Mouse (Mus musculus) CH12.LX (cell line): Measurements from ENCODE around the gene Col17a1. TPM values are rescaled to one million over a fixed set of nuclear protein-coding genes. Genes with fewer than 3 reads are reported as not detected.

Source experiments
- DNase-seq: peaks from one replicate; pipeline ENCODE4 v3.0.0-alpha.2; 2013; ENCODE audit errors: extremely low read depth
- H3K27ac ChIP-seq: 2 replicates; pipeline ENCODE4 v1.5.1; 2012; ENCODE audit warnings: low read depth, mild to moderate bottlenecking, control low read depth, moderate library complexity; ENCODE audit not compliant: insufficient read depth
- H3K27me3 ChIP-seq: replicated peaks from 2 replicates; pipeline ENCODE3; 2012; ENCODE audit warnings: inconsistent platforms
- H3K36me3 ChIP-seq, 2 experiments: replicated peaks in 1 of 2; 2 replicates each; pipeline versions ENCODE3 to v1.6.1; 2012; ENCODE audit warnings: inconsistent platforms in 1 of 2, low read length in 1 of 2, mild to moderate bottlenecking in 1 of 2, mixed read lengths in 1 of 2, moderate library complexity in 1 of 2; ENCODE audit not compliant: control insufficient read depth in 1 of 2, insufficient read depth in 1 of 2
- H3K4me1 ChIP-seq, 2 experiments: 2 replicates each; pipeline ENCODE4 v1.6.1; 2012; ENCODE audit warnings: inconsistent platforms in 1 of 2, moderate library complexity in 1 of 2; ENCODE audit not compliant: insufficient read depth in 2 of 2, control insufficient read depth in 1 of 2
- H3K4me2 ChIP-seq: 2 replicates; pipeline ENCODE4 v1.6.1; 2012; ENCODE audit warnings: low read depth, mild to moderate bottlenecking, control low read depth; ENCODE audit not compliant: poor library complexity, insufficient read depth, severe bottlenecking
- H3K4me3 ChIP-seq, 3 experiments: fragments of 150-350 bp in 1 of 3; sonication (generic) in 1 of 3; replicated peaks in 1 of 3; 2 replicates each; pipeline versions ENCODE3 to v1.5.1; 2011 to 2012; ENCODE audit warnings: low read depth in 2 of 3, low read length in 2 of 3, mild to moderate bottlenecking in 2 of 3, moderate library complexity in 2 of 3, control low read depth in 1 of 3, improper control_type of control experiment in 1 of 3, inconsistent platforms in 1 of 3, mixed read lengths in 1 of 3; ENCODE audit not compliant: poor library complexity in 1 of 3
- H3K79me2 ChIP-seq: replicated peaks from 2 replicates; pipeline ENCODE4 v1.6.1; 2012; ENCODE audit warnings: mild to moderate bottlenecking, moderate library complexity; ENCODE audit not compliant: control insufficient read depth, poor library complexity, insufficient read depth, severe bottlenecking; ENCODE audit errors: extremely low read depth
- H3K9ac ChIP-seq: 2 replicates; pipeline ENCODE4 v1.6.1; 2012; ENCODE audit warnings: low read depth, mild to moderate bottlenecking, control low read depth, moderate library complexity; ENCODE audit not compliant: insufficient read depth
- H3K9me3 ChIP-seq: replicated peaks from 2 replicates; pipeline ENCODE3; 2012; ENCODE audit warnings: low read length, inconsistent platforms, mixed read lengths
- CHD2 ChIP-seq: IDR thresholded peaks from 2 replicates; pipeline ENCODE4 v1.6.1; 2011; ENCODE audit warnings: low read length, improper control_type of control experiment
- CTCF ChIP-seq, 2 experiments: IDR thresholded peaks in 1 of 2; conservative IDR thresholded peaks in 1 of 2; 2 replicates each; pipeline ENCODE4 v1.5.1; 2011 to 2012; ENCODE audit warnings: low read depth in 2 of 2, low read length in 2 of 2, improper control_type of control experiment in 1 of 2, inconsistent platforms in 1 of 2, mild to moderate bottlenecking in 1 of 2, moderate library complexity in 1 of 2
- E2F4 ChIP-seq: IDR thresholded peaks from 2 replicates; pipeline ENCODE4 v1.6.1; 2011; ENCODE audit warnings: low read depth, low read length, improper control_type of control experiment; ENCODE audit not compliant: insufficient replicate concordance
- EP300 ChIP-seq: IDR thresholded peaks from 2 replicates; pipeline ENCODE4 v1.6.1; 2011; ENCODE audit warnings: low read length, improper control_type of control experiment
- GABPA ChIP-seq: IDR thresholded peaks from 2 replicates; pipeline ENCODE4 v1.6.1; 2012; ENCODE audit warnings: low read depth, low read length, improper control_type of control experiment, inconsistent platforms; ENCODE audit not compliant: insufficient replicate concordance
- HCFC1 ChIP-seq: IDR thresholded peaks from 2 replicates; pipeline ENCODE4 v1.6.1; 2012; ENCODE audit warnings: low read depth, mild to moderate bottlenecking, inconsistent platforms, low read length, improper control_type of control experiment
- JUND ChIP-seq: conservative IDR thresholded peaks from 2 replicates; pipeline ENCODE4 v1.6.1; 2011; ENCODE audit warnings: low read depth, low read length, improper control_type of control experiment
- MAFK ChIP-seq: IDR thresholded peaks from 2 replicates; pipeline ENCODE4 v1.6.1; 2011; ENCODE audit warnings: low read length, improper control_type of control experiment; ENCODE audit not compliant: insufficient replicate concordance
- MAX ChIP-seq: IDR thresholded peaks from 2 replicates; pipeline ENCODE4 v1.6.1; 2011; ENCODE audit warnings: low read length, improper control_type of control experiment
- MYC ChIP-seq: IDR thresholded peaks from 2 replicates; pipeline ENCODE4 v1.6.1; 2011; ENCODE audit warnings: low read depth, mild to moderate bottlenecking, improper control_type of control experiment, low read length
- NELFE ChIP-seq: IDR thresholded peaks from 2 replicates; pipeline ENCODE4 v1.6.1; 2011; ENCODE audit warnings: low read depth, low read length, improper control_type of control experiment
- PAX5 ChIP-seq: IDR thresholded peaks from 2 replicates; pipeline ENCODE4 v1.6.1; 2012; ENCODE audit warnings: low read length, inconsistent platforms, mixed read lengths
- RAD21 ChIP-seq: IDR thresholded peaks from 2 replicates; pipeline ENCODE4 v1.6.1; 2011; ENCODE audit warnings: low read depth, mild to moderate bottlenecking, low read length, improper control_type of control experiment, moderate library complexity
- RCOR1 ChIP-seq: conservative IDR thresholded peaks from 2 replicates; pipeline ENCODE4 v1.6.1; 2012; ENCODE audit warnings: low read depth, mild to moderate bottlenecking, inconsistent platforms, low read length, improper control_type of control experiment
- SIN3A ChIP-seq: IDR thresholded peaks from 2 replicates; pipeline ENCODE4 v1.6.1; 2012; ENCODE audit warnings: low read length, improper control_type of control experiment, inconsistent platforms
- TBP ChIP-seq: conservative IDR thresholded peaks from 2 replicates; pipeline ENCODE4 v1.6.1; 2011; ENCODE audit warnings: low read depth, low read length, improper control_type of control experiment
- UBTF ChIP-seq: IDR thresholded peaks from 2 replicates; pipeline ENCODE4 v1.6.1; 2012; ENCODE audit warnings: low read depth, mild to moderate bottlenecking, inconsistent platforms, low read length, improper control_type of control experiment, moderate library complexity
- USF2 ChIP-seq: conservative IDR thresholded peaks from 2 replicates; pipeline ENCODE4 v1.6.1; 2011; ENCODE audit warnings: low read depth, low read length, improper control_type of control experiment
- ZC3H11A ChIP-seq: IDR thresholded peaks from 2 replicates; pipeline ENCODE4 v1.6.1; 2012; ENCODE audit warnings: low read depth, mild to moderate bottlenecking, inconsistent platforms, low read length, improper control_type of control experiment
- ZKSCAN1 ChIP-seq: IDR thresholded peaks from 2 replicates; pipeline ENCODE4 v1.6.1; 2012; ENCODE audit warnings: low read depth, inconsistent platforms, low read length, improper control_type of control experiment, borderline replicate concordance
- ZMIZ1 ChIP-seq: IDR thresholded peaks from 2 replicates; pipeline ENCODE4 v1.6.1; 2012; ENCODE audit warnings: low read depth, mild to moderate bottlenecking, inconsistent platforms, low read length, improper control_type of control experiment
- dilution Hi-C: fragments of 300-500 bp; cut with MboI; formaldehyde crosslinking; loops from 2 replicates; pipeline ENCODE4 v1.14.3; 2020; ENCODE audit warnings: low sequenced_read_pairs; ENCODE audit not compliant: extremely low pct_unique_long_range_greater_than_20kb, extremely low pct_ligation_motif_present
- in situ Hi-C: fragments of 300-500 bp; cut with MboI; formaldehyde crosslinking; loops from 3 replicates; pipeline ENCODE4 v1.14.3; 2019; ENCODE audit warnings: low sequenced_read_pairs, low pct_ligation_motif_present, low pct_unique_long_range_greater_than_20kb, mixed read lengths
- polyA plus RNA-seq: library from polyadenylated mRNA; unstranded; fragments of >175 nt; gene quantifications from 2 replicates; pipeline ENCODE4 v1.2.1, GENCODE M21; 2012; ENCODE audit warnings: low read depth; ENCODE audit not compliant: insufficient read length
- total RNA-seq, 2 experiments: library from RNA; depleted of rRNA; stranded (reverse); fragments of 300-350 nt in 1 of 2; fragments of >200 nt in 1 of 2; gene quantifications; 2 replicates each; pipeline ENCODE4 v1.2.3; 2012 to 2014

Col17a1 gene
- total and polyA plus RNA-seq, 3 experiments = 0.34 to 0.59 (median 0.42) TPM

DNA sequence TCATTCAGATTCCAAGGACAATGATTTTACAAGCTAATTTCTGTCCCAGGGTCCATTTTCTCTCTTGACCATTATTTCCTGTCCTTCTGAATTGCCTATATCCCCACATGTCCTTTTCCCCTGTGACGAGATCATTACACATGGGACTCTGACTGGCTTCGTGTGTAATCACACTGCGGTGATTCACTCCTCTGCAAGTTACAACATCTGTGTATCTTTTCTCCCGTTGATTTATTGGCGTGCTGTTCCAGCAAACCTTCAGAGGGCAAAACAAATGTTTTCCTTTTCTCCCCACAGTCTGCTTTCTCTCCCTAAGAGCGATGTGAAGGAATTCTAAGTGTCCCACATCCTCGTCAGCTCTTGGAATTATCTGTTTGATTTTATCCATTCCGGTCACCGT is 7.8 kb upstream of the Col17a1 start:
- no peak for DNase-seq
- H3K9me3 ChIP-seq = no peaks in the 10 kb centered on the region
- no peaks in the 10 kb centered on the region for H3K27me3 ChIP-seq
- no peak overlapping the region for H3K4me3 ChIP-seq
- no peak overlapping the region for H3K4me2 ChIP-seq
- H3K9ac ChIP-seq = no peak overlapping the region
- H3K36me3 ChIP-seq = no peaks in the 10 kb centered on the region
- in situ Hi-C loops = no loop called here
- dilution Hi-C loops = no loop called here
- H3K4me1 ChIP-seq = no peaks in the 10 kb centered on the region
- H3K79me2 ChIP-seq = no peaks in the 10 kb centered on the region
- no peak overlapping the region for H3K27ac ChIP-seq
- TF ChIP-seq RCOR1 = no peak
- TF ChIP-seq ZKSCAN1 = no peak
- no peak for TF ChIP-seq PAX5
- TF ChIP-seq SIN3A = no peak
- no peak for TF ChIP-seq MAX
- TF ChIP-seq JUND = no peak
- no peak for TF ChIP-seq UBTF
- no peak for TF ChIP-seq CTCF (conservative IDR thresholded peaks at IDR 0.05 in 1 of 2, IDR thresholded peaks at IDR 0.05 in 1 of 2; ENCODE audit: low read depth in 2 of 2, low read length in 2 of 2)
- no peak for TF ChIP-seq ZMIZ1
- TF ChIP-seq USF2 = no peak
- no peak for TF ChIP-seq E2F4
- TF ChIP-seq TBP = no peak

- DNase-seq = no peak
- no peaks in the 10 kb centered on the region for H3K36me3 ChIP-seq
- H3K79me2 ChIP-seq = no peaks in the 10 kb centered on the region
- no peak overlapping the region for H3K27ac ChIP-seq
- dilution Hi-C loops (no loop called here), in situ Hi-C loops (no loop called here)
- no peak overlapping the region for H3K9ac ChIP-seq
- H3K4me1 ChIP-seq = no peaks in the 10 kb centered on the region
- H3K4me3 ChIP-seq = no peak overlapping the region
- no peaks in the 10 kb centered on the region for H3K27me3 ChIP-seq
- H3K9me3 ChIP-seq = no peaks in the 10 kb centered on the region
- no peak overlapping the region for H3K4me2 ChIP-seq
- TF ChIP-seq ZC3H11A = no peak
- no peak for TF ChIP-seq CHD2
- TF ChIP-seq RAD21 = no peak
- TF ChIP-seq MYC = no peak
- TF ChIP-seq HCFC1 = no peak
- TF ChIP-seq GABPA = no peak
- no peak for TF ChIP-seq PAX5
- TF ChIP-seq JUND = no peak
- no peak for TF ChIP-seq MAX
- no peak for TF ChIP-seq USF2
- TF ChIP-seq TBP = no peak
- TF ChIP-seq NELFE = no peak
- TF ChIP-seq EP300 = no peak
- no peak for TF ChIP-seq E2F4
- no peak for TF ChIP-seq MAFK
Observed at GRCm38 (mm10) chr19:47698266-47698665, 6.4 kb upstream of the Col17a1 start.
